Mouse (Mus musculus): ENCODE measurements at regions not wholly inside any gene's neighbourhood (a gene's known extent, or its start where the extent isn't known, plus 50 kb on each side); places are given as distances from the start of the nearest gene placed in this dataset.

DNA sequence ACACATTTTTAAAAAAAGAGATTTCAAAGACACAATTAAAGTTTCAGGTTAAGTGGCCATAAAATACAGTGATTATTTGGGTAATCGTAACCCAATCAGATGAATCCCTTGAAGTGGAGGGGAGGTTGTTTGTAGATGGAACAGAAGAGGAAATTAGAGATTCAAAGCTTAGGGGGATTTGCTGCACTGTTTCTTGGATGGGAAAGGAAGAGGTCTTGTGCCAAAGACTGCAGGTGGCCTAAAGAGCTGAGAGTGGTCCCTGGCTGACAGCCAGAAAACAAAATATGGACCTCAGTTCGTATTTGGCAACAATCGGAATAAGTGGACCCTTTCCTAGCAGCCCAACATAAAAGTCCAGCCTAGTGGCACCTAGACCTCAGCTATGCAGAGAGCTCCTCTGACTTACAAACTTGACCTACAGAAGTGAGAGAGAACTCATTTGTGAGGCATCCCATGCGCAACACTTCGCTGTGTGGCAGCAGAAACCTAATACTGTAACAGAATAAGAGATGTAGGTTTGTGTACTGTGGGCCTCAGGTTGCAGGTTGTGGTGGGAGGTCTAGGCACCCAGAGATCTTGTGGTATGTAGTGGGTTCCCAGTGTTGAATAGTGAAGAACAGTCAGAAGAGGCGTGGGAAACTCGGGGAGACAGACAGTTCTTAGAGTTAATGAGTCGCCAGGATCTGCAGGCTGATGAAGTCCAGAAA lies 110.0 kb upstream of the Ccdc54 start:
- 41% methylated on average over 8 of the region's 8 CpGs for WGBS
- Histone ChIP-seq H3K4me3 (ENCODE audit: low read length) (no peak overlapping the region), H3K27ac (ENCODE audit: low read length) (peak overlapping the region; percentile 43; the same call in 1 of the 2 replicates), H3K4me1 (ENCODE audit: insufficient read depth, low read length) (peaks cover 13% of the 10 kb centered on the region), H3K4me2 (replicated peaks; ENCODE audit: low read depth, low read length) (0 out of 2 replicates have a peak overlapping the region, but pooled peaks have one; percentile 7), H3K9me3 (ENCODE audit: low read length) (no peaks in the 10 kb centered on the region), H3K9ac (replicated peaks; ENCODE audit: low read length) (no peak overlapping the region), H3K27me3 (ENCODE audit: insufficient read depth, low read length) (no peaks in the 10 kb centered on the region), H3K36me3 (ENCODE audit: insufficient read depth, low read length) (no peaks in the 10 kb centered on the region)
- peak; percentile 55; the same call in 1 of the 2 replicates for ATAC-seq (ENCODE audit: low FRiP score, low TSS enrichment)

DNA sequence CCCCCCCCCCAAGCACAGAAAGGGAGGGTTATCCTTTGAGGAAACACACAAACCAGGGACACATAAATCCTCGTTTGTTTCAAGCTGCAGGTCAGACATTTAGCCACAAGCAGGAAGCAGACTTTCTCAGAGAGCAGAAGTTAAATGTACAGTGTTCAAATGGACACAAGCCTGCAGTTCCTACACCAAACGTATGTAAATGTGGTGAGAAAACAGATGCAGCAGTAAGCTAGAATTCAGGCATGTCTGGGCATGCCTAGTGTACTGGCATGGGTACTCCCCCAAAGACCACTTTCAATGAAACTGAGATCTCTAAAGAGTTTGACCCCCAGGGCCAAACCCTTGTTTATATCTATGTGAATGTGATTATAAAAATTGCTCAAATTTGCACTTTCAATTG lies 109.2 kb upstream of the Ccdc54 start:
- Histone ChIP-seq H3K9me3 (ENCODE audit: low read length) (no peaks in the 10 kb centered on the region), H3K9ac (replicated peaks; ENCODE audit: low read length) (no peak overlapping the region), H3K27me3 (ENCODE audit: insufficient read depth, low read length) (no peaks in the 10 kb centered on the region), H3K4me1 (ENCODE audit: insufficient read depth, low read length) (peaks cover 13% of the 10 kb centered on the region), H3K27ac (ENCODE audit: low read length) (no peak overlapping the region; the same call in 1 of the 2 replicates), H3K4me2 (replicated peaks; ENCODE audit: low read depth, low read length) (no peak overlapping the region), H3K4me3 (ENCODE audit: low read length) (no peak overlapping the region), H3K36me3 (ENCODE audit: insufficient read depth, low read length) (no peaks in the 10 kb centered on the region)
- ATAC-seq (ENCODE audit: low FRiP score, low TSS enrichment), result peak; percentile 53; the same call in 1 of the 2 replicates
- 22% methylated on average over 2 of the region's 2 CpGs for WGBS

DNA sequence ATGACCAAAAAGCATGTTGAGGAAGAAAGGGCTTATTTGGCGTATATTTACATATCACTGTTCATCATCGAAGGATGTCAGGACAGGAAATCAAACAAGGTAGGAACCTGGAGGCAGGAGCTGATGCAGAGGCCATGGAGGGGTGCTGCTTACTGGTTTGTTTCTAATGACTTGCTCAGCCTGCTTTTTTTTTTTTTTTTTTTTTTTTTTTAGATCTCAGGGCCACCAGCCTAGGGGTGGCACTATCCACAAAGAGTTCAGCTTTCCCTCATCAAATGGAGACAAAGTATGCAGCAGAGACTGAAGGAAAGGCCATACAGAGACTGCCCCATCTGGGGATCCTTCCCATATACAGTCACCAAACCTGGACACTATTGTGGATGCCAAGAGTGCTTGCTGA lies 106.8 kb upstream of the Ccdc54 start:
- no peaks in the 10 kb centered on the region for H3K36me3 ChIP-seq (ENCODE audit: insufficient read depth, low read length)
- H3K27me3 ChIP-seq (ENCODE audit: insufficient read depth, low read length), result no peaks in the 10 kb centered on the region
- no peak overlapping the region for H3K9ac ChIP-seq (replicated peaks; ENCODE audit: low read length)
- WGBS, result 89% methylated on average over 2 of the region's 2 CpGs
- no peak overlapping the region for H3K4me2 ChIP-seq (replicated peaks; ENCODE audit: low read depth, low read length)
- no peak overlapping the region for H3K4me3 ChIP-seq (ENCODE audit: low read length)
- H3K27ac ChIP-seq (ENCODE audit: low read length), result no peak overlapping the region
- no peaks in the 10 kb centered on the region for H3K9me3 ChIP-seq (ENCODE audit: low read length)
- H3K4me1 ChIP-seq (ENCODE audit: insufficient read depth, low read length), result peaks cover 13% of the 10 kb centered on the region
- ATAC-seq (ENCODE audit: low FRiP score, low TSS enrichment), result no peak

DNA sequence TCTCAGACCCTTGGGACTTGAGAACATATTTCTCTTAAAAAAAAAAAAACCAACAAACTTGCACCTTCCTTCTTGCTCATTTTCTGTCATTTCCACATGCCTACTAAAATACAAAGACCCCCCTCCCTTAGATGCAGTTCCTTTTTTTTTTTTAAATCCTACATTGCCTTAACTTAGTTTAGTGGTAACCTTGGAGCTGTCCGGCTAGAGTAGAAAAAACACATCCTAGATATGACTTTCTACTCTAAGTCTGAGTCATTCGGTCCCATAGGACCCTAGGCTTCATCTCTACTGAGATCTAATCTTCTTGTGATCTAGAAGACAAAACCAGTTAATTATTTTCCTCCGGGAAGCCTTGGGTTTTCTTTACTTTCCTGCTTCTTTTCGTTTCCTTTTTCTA lies 105.1 kb upstream of the Ccdc54 start:
- ATAC-seq (ENCODE audit: low FRiP score, low TSS enrichment), result no peak
- Histone ChIP-seq H3K4me3 (ENCODE audit: low read length) (no peak overlapping the region), H3K27ac (ENCODE audit: low read length) (no peak overlapping the region), H3K27me3 (ENCODE audit: insufficient read depth, low read length) (no peaks in the 10 kb centered on the region), H3K4me2 (replicated peaks; ENCODE audit: low read depth, low read length) (no peak overlapping the region), H3K36me3 (ENCODE audit: insufficient read depth, low read length) (no peaks in the 10 kb centered on the region), H3K9ac (replicated peaks; ENCODE audit: low read length) (no peak overlapping the region), H3K4me1 (ENCODE audit: insufficient read depth, low read length) (peaks cover 7% of the 10 kb centered on the region), H3K9me3 (ENCODE audit: low read length) (no peaks in the 10 kb centered on the region)
- 76% methylated on average over 4 of the region's 4 CpGs for whole genome bisulfite sequencing

DNA sequence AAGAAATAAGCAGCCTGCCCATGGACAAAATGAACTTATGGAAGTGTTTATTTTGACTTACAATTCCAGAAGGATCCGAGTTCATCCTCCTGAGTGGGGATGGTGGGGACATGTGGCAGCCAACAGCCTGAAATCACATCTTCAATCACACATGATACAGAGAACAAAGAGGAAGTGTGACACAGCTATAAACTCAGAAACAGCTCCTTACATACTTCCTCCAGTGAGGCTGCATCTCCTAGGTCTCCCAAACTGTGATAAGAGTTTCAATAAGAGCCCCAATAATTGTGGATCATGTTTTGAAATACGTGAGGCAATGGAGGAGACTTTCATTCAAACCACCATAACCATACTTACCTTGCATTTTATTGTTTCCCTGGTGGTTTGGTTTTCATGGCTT lies 103.1 kb upstream of the Ccdc54 start:
- Histone ChIP-seq H3K27ac (ENCODE audit: low read length) (no peak overlapping the region), H3K4me2 (replicated peaks; ENCODE audit: low read depth, low read length) (no peak overlapping the region), H3K36me3 (ENCODE audit: insufficient read depth, low read length) (no peaks in the 10 kb centered on the region), H3K9me3 (ENCODE audit: low read length) (no peaks in the 10 kb centered on the region), H3K4me1 (ENCODE audit: insufficient read depth, low read length) (no peaks in the 10 kb centered on the region), H3K9ac (replicated peaks; ENCODE audit: low read length) (no peak overlapping the region), H3K27me3 (ENCODE audit: insufficient read depth, low read length) (no peaks in the 10 kb centered on the region), H3K4me3 (ENCODE audit: low read length) (no peak overlapping the region)
- no peak for ATAC-seq (ENCODE audit: low FRiP score, low TSS enrichment)
- 76% methylated on average over 2 of the region's 2 CpGs for WGBS

DNA sequence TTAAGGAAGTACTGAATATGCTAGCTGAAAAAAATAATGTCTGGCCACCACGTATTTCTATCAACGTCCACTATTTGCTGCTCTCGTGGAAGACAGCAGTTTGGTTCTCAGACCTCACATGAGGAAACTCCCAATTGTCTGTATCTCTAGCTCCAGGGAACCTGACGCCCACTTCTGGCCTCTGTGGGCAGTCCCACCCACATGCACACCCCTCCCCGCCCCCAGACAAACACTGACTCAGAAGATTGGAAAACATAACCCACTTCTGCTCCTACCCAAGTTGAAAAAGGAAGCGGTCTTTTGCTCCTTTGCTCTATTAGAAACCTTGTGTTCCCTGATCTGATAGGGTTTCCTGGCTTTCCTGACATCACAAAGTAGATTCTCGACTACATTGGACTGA lies 99.9 kb upstream of the Ccdc54 start:
- no peaks in the 10 kb centered on the region for H3K9me3 ChIP-seq (ENCODE audit: low read length)
- no peak overlapping the region for H3K4me2 ChIP-seq (replicated peaks; ENCODE audit: low read depth, low read length)
- no peak overlapping the region for H3K27ac ChIP-seq (ENCODE audit: low read length)
- no peak overlapping the region for H3K9ac ChIP-seq (replicated peaks; ENCODE audit: low read length)
- no peaks in the 10 kb centered on the region for H3K36me3 ChIP-seq (ENCODE audit: insufficient read depth, low read length)
- ATAC-seq (ENCODE audit: low FRiP score, low TSS enrichment), result no peak
- no peaks in the 10 kb centered on the region for H3K4me1 ChIP-seq (ENCODE audit: insufficient read depth, low read length)
- H3K27me3 ChIP-seq (ENCODE audit: insufficient read depth, low read length), result no peaks in the 10 kb centered on the region
- 69% methylated on average over 7 of the region's 7 CpGs for WGBS
- no peak overlapping the region for H3K4me3 ChIP-seq (ENCODE audit: low read length)

DNA sequence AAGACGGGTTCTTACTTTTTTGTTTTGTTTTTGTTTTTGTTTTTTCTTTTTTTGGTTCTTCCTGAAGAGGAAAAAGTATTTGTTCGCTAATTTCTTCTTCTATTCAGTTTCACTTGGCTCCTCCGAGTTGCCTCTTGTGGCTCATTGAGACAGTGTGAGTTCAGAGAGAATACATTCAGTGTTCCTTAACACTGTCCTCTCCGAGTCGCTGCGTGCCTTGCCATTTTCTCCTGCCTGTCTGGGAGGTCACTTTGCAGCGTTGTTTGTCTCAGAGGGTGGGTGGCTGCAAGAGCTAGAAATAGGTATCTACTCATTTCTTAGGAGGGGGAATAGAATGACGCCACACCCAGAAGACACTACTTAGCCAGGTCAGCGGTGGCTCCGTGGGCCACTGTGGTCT lies 98.6 kb upstream of the Ccdc54 start:
- ATAC-seq (ENCODE audit: low FRiP score, low TSS enrichment), result no peak
- 60% methylated on average over 10 of the region's 10 CpGs for WGBS
- Histone ChIP-seq H3K27me3 (ENCODE audit: insufficient read depth, low read length) (no peaks in the 10 kb centered on the region), H3K27ac (ENCODE audit: low read length) (no peak overlapping the region), H3K9me3 (ENCODE audit: low read length) (no peaks in the 10 kb centered on the region), H3K9ac (replicated peaks; ENCODE audit: low read length) (0 out of 2 replicates have a peak overlapping the region, but pooled peaks have one; percentile 38), H3K4me3 (ENCODE audit: low read length) (peak overlapping the region; percentile 40), H3K4me2 (replicated peaks; ENCODE audit: low read depth, low read length) (peak overlapping the region; percentile 52), H3K36me3 (ENCODE audit: insufficient read depth, low read length) (no peaks in the 10 kb centered on the region), H3K4me1 (ENCODE audit: insufficient read depth, low read length) (no peaks in the 10 kb centered on the region)

DNA sequence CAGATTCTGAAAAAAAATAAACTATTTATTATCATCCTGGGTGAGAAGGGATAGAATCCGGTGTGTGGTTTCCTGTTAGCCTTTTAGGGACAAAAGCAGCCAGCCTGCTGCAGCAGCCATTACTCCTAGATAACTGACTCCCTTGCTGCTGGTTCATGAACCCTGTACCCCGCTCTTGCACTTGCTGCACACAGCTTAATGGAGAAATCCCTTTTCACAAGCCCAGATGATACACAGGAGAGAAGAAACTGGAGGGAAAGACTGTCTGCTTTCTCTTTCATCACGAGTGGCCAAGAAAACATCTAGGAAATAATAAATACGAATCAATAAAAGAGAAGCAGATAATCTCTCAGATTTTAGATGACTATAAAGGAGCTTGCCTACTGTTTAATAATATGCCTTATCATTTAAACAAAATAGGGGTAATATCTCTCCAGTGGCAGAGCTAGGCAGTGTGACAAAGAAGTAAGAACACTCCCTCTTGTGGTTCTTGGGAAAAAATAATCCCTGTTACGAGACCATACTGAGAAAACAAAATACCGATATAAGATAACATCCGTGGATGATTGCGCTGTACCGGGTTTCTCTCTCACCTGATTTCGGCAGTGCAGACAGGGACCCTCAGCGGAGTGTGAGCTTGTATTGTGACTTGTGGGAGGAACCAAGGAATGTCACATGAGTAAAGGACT lies 98.0 kb upstream of the Ccdc54 start:
- Histone ChIP-seq H3K9ac (replicated peaks; ENCODE audit: low read length) (0 out of 2 replicates have a peak overlapping the region, but pooled peaks have one; percentile 38), H3K9me3 (ENCODE audit: low read length) (no peaks in the 10 kb centered on the region), H3K4me1 (ENCODE audit: insufficient read depth, low read length) (no peaks in the 10 kb centered on the region), H3K27me3 (ENCODE audit: insufficient read depth, low read length) (no peaks in the 10 kb centered on the region), H3K27ac (ENCODE audit: low read length) (no peak overlapping the region), H3K4me2 (replicated peaks; ENCODE audit: low read depth, low read length) (peak overlapping the region; percentile 52), H3K4me3 (ENCODE audit: low read length) (peak overlapping the region; percentile 40), H3K36me3 (ENCODE audit: insufficient read depth, low read length) (no peaks in the 10 kb centered on the region)
- ATAC-seq (ENCODE audit: low FRiP score, low TSS enrichment), result peak; percentile 42; the same call in 1 of the 2 replicates
- whole genome bisulfite sequencing, result 50% methylated on average over 11 of the region's 11 CpGs

DNA sequence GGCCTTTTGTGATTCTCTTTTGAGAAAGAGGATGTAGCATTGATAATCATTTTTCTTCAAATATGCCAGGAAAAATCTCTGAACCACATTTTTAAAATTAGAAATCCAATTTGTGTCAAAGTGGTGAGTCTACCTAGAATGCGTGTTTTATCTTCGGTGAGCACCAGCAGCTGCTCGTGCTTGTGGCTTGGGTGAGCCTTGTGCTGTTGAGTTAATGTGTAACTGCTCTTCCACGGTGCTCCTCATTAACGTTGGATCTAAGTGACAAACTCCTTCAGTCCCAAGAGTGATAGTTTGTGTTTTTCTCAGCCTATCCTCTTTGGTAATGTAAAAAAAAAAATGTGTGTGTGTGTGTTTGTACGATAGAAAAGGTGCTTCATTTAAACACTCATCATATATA lies 88.7 kb upstream of the Ccdc54 start:
- no peaks in the 10 kb centered on the region for H3K27me3 ChIP-seq (ENCODE audit: insufficient read depth, low read length)
- 60% methylated on average over 6 of the region's 6 CpGs for WGBS
- H3K4me1 ChIP-seq (ENCODE audit: insufficient read depth, low read length), result no peaks in the 10 kb centered on the region
- no peak for ATAC-seq (ENCODE audit: low FRiP score, low TSS enrichment)
- H3K9ac ChIP-seq (replicated peaks; ENCODE audit: low read length), result no peak overlapping the region
- H3K9me3 ChIP-seq (ENCODE audit: low read length), result no peaks in the 10 kb centered on the region
- H3K27ac ChIP-seq (ENCODE audit: low read length), result no peak overlapping the region
- H3K4me2 ChIP-seq (replicated peaks; ENCODE audit: low read depth, low read length), result no peak overlapping the region
- H3K4me3 ChIP-seq (ENCODE audit: low read length), result no peak overlapping the region
- H3K36me3 ChIP-seq (ENCODE audit: insufficient read depth, low read length), result no peaks in the 10 kb centered on the region

DNA sequence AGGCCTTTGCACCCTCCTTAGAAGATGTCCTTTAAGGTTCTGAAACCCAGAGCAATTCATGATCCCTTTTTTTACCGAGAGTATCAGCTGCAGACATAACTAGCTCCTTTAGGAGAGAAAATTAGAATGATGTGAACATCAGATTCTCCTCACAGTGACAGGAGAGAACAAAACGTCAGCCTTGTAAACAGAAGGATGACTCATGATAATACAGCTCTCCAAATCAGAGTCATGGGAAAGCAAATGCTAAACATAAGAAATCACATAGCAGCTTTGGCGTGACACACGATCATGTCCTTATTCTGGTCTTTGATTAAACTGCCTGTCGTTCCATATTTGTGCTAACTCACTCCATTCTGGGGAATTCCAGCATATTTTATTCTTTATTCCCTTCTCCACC lies 82.4 kb upstream of the Ccdc54 start:
- Histone ChIP-seq H3K4me1 (ENCODE audit: insufficient read depth, low read length) (no peaks in the 10 kb centered on the region), H3K27me3 (ENCODE audit: insufficient read depth, low read length) (no peaks in the 10 kb centered on the region), H3K36me3 (ENCODE audit: insufficient read depth, low read length) (no peaks in the 10 kb centered on the region), H3K27ac (ENCODE audit: low read length) (no peak overlapping the region), H3K4me3 (ENCODE audit: low read length) (no peak overlapping the region), H3K4me2 (replicated peaks; ENCODE audit: low read depth, low read length) (no peak overlapping the region), H3K9me3 (ENCODE audit: low read length) (no peaks in the 10 kb centered on the region), H3K9ac (replicated peaks; ENCODE audit: low read length) (no peak overlapping the region)
- ATAC-seq (ENCODE audit: low FRiP score, low TSS enrichment), result no peak
- WGBS, result 84% methylated on average over 5 of the region's 5 CpGs
